Mouse (Mus musculus) brain, adult 2 months (tissue): ENCODE measurements at regions not wholly inside any gene's neighbourhood (a gene's known extent, or its start where the extent isn't known, plus 50 kb on each side); places are given as distances from the start of the nearest gene placed in this dataset.
A peak's percentile ranks its signal among the peaks of the same experiment; 100 is the strongest.
"Not testable (repeated sequence)": the region's sequence is repeated elsewhere in the genome, so short reads cannot be mapped to it uniquely, and the experiment has no call there.

Source experiments
- DNase-seq: peaks from one replicate; pipeline ENCODE4 v3.0.0; 2011; ENCODE audit warnings: low read depth, low spot score

- DNase-seq = no peak
These were observed 495.2 kb upstream of the Cypt12 start for GRCm38 (mm10) chr3:17452984-17453383.

- peak; percentile 37 for DNase-seq
These were observed 487.7 kb upstream of the Cypt12 start for GRCm38 (mm10) chr3:17460545-17460944.

GRCm38 (mm10) chr3:17461365-17461764, 486.8 kb upstream of the Cypt12 start:
- peak; percentile 5 for DNase-seq

- DNase-seq = no peak
These were observed 474.4 kb upstream of the Cypt12 start for GRCm38 (mm10) chr3:17473812-17474211.

DNA sequence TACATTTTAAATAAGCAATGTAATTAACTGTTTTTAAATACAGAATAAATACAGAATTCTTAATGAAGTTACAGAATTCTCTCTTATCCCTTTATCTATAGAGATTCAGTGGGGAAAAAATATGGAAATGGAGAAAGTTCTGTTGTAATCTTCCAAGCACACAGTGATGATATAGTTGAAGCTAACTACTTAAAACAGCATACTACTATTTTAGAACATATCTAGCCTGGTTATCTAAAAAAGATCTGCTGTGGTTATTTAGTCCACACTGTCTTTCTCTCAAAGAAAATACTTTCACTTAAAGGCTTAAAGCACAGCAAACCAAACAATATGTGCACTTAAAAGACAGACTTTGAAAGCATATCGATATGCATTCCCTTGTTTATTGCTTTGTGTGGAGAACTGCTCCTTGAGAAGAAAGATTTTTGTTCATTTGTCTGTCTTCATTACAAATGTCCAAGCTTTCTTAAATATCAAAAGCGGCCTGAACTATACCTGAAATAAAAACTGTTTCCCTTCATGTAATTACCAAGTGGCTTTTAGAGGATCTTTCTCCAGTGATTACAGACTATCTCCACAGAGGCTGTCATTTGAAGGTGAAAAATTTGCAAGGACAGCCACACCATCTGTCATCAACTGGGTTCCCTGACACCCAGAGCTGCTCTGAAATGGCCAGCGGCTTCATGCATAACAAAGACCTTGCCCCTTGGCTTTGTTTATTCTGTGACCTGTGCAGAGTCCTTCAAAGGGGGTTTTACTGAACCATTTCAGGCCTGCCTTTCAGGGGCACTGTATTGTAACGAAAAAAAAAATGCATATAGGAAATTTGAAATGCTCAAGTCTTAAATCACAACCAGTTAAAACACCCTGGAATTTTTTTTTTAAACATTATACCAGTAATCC, 458.7 kb upstream of the Cypt12 start:
- peak; percentile 37 for DNase-seq

DNA sequence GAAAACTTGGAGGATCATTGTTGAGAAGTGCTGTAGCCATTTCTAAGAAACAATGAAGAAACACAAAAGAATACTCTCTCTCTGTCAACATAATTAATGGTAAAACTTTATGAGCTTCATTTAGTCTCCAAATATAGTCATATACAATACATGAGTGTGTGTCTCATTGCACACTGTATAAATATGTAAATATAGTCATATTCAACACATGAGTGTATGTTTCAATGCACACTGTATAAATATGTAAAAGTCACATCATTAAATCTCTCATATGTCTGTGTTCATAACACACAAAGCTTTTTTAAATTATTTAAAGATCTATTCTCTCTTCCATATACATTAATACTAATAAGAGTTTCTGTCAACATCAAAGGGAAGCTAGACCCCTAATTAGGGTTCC, 457.6 kb upstream of the Cypt12 start:
- DNase-seq = no peak

DNA sequence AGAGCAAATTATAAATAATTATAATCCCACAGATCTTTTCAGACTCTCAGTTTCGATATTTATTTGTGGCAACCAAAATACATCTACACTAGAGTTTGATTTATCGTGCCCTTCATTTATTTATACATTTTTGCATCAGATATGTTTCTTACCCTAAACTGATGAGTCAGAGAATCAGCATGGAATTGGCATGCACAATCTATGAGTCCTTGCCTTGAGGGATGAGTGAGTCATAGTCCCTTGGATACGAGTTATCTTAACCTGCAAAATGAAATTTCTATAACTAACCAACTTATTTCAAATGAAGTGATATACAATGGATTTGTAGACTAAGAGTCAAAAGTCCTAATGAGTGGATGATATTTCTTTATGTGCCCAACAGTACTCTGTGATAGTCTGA, 449.9 kb upstream of the Cypt12 start:
- peak; percentile 67 for DNase-seq

DNA sequence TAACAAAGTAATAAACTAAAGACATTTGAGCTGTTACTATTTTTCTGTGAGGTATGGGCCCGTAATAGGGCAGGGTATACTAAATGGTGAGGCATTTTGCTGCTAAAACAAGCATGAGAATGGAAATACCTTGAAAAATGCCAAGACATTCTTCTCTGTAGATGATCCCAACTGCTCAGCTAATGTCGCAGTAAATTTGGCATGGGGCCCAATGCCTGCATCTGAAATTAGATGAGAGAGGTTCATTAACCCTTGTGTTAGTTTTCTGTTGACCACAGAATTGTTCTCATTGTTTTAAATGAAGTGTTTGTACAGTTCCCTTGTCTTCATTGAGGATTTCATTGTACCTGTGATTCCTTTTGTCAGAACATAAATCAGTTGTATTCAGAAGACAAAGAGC, 446.7 kb upstream of the Cypt12 start:
- peak; percentile 7 for DNase-seq

DNA sequence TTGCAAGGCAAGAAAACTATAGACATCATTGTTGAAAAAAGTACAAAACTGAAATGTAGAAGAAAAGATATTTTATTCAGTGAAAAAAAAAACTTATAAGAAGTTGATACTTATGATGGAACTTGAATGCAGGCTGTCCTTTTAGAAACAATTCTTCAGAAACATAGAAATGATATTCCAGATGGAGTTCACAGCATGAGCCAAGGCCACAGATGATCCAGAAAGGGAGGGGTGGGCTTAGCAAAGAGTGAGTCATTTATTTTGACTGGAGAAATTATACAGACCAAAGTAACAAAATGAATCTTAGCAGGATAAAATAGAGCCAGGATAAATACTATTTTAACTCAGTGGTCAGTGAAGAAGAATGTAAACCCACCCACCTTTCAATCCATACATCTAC, 406.9 kb upstream of the Cypt12 start:
- peak; percentile 76 for DNase-seq

- DNase-seq = no peak
These were observed 400.6 kb upstream of the Cypt12 start for GRCm38 (mm10) chr3:17547559-17548059.

- DNase-seq = peak; percentile 20
These were observed 365.7 kb upstream of the Cypt12 start for GRCm38 (mm10) chr3:17582487-17582886.

DNA sequence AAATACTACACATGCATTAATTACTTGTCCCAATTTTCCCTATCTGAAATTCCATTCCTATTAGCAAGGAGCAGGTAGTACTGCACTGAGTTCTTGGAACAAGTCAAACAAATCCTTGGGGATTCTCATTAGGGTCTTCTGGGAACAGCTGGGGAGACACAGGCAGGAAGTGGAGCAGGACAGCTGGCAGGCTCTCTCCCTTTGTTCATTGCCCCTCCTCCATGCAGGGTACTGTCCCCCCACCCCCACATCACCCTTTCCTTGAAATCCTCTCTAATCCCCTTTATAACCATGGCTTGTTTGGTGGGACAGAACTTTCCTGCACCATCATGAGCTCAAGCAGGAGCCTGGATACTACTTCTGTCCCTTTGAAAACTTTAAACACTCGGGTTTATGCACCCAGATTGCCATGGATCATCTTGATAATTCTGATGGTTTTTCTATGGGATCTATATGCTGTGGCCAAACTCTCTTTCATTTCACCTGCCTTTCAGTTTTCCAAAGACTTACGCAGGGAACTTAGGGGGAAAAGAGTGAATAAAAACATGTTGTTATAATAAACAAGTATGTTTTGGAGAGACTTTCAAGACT, 358.2 kb upstream of the Cypt12 start:
- DNase-seq = no peak

DNA sequence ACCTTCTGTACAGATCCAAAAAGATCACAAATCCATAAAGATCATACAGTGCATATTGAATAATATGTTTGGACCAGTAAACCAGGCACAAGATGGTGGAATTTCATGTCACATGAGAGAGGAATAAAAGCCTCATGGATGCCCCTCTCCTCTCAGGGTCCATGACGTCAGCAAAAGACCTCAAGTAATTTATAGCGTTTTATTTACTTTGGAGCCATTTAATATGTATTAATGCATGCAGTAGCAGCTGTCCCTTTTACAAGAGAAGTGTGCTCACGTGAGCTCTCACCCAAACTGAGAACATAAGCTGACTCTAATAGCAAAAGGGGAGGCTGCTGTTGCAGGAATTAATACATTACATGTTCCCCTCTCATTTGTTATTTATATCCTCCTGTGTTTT, 355.7 kb upstream of the Cypt12 start:
- no peak for DNase-seq

GRCm38 (mm10) chr3:17596365-17596764, 351.8 kb upstream of the Cypt12 start:
- DNase-seq = no peak

GRCm38 (mm10) chr3:17613486-17613885, 334.7 kb upstream of the Cypt12 start:
- no peak for DNase-seq

GRCm38 (mm10) chr3:17616439-17617070, 331.7 kb upstream of the Cypt12 start:
- DNase-seq = peak; percentile 89

DNA sequence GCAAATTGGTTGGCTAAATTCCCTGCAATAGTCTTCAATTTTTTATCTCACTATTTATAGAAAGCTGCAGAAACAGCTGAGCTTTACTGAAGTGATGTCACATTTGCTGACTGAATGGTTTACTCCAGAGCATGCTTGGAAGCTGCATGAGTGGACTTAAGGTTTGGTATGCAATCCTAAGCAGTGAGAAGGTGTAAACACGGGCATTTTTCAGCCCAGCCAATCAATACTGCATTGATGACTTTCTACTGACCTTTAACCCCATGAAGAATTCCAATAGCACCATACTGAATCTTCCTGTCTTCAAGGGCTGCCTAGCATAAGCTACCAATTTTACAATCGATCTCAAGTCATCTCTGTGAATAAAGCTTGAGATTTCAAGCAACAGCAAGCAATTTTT, 328.7 kb upstream of the Cypt12 start:
- DNase-seq = peak; percentile 24

DNA sequence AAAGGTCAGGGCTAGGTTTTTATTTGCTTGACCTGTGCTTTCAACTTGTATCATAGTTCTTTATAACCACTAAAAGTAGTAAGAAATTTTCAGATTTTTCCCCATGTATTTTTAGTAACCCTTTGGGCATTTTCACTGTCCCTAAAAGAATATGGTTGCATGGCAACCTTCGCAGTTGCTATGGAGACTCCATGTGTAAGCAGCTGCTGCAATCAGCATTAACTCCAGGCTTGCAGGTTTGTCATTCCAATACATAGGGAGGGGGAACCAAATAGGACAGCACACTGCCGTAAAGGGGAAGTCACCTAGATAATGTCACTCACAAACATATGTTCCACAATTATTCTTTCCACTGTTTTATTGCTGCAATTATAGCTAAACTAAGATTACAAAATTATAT, 328.3 kb upstream of the Cypt12 start:
- DNase-seq = peak; percentile 94

GRCm38 (mm10) chr3:17620398-17620797, 327.8 kb upstream of the Cypt12 start:
- DNase-seq = peak; percentile 18

- peak; percentile 15 for DNase-seq
These were observed 315.7 kb upstream of the Cypt12 start for GRCm38 (mm10) chr3:17632484-17632883.

DNA sequence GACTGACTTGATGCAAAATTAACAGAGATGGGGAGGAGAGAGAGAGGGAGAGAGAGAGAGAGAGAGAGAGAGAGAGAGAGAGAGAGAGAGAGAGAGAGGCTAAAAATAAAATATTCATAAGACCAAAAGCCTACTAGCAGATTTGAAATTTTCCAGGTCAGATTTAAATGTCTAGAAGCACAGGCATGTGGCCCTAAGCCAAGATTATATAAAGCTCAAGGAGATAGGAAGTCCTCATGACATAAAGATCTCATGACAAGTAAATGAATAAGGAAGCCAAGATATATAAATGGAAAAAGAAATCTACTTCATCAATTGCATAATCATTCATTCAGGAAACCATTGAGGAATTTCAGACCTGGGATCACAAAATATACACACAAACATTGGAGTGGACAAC, 311.9 kb upstream of the Cypt12 start:
- DNase-seq = peak; percentile 54

- DNase-seq = not testable (repeated sequence)
These were observed 288.2 kb upstream of the Cypt12 start for GRCm38 (mm10) chr3:17659988-17660387.
